Mouse (Mus musculus): Measurements from ENCODE around the gene Rab4b.

Gene Rab4b

GRCm38 (mm10) chr7:27178324-27179216, at the start of gene Rab4b:
TSS of gene Rab4b (minus strand) at chr7:27178896.
- peak; percentile 100 for DNase-seq (ENCODE audit: low spot score)

- peak; percentile 83 for DNase-seq (ENCODE audit: low spot score)
Measured at GRCm38 (mm10) chr7:27228281-27228821, 49.7 kb upstream of the Rab4b start, which contains the start of gene Itpkc. TSS of gene Itpkc (minus strand) at chr7:27228661.

- no peak for DNase-seq (ENCODE audit: low spot score)
Measured at GRCm38 (mm10) chr7:27227676-27228075, 49.0 kb upstream of the Rab4b start.

GRCm38 (mm10) chr7:27227276-27227675, 48.6 kb upstream of the Rab4b start:
- DNase-seq (ENCODE audit: low spot score): no peak

GRCm38 (mm10) chr7:27224877-27225575, 46.3 kb upstream of the Rab4b start:
- no peak for DNase-seq (ENCODE audit: low spot score)

- DNase-seq (ENCODE audit: low spot score): no peak
Measured at GRCm38 (mm10) chr7:27222538-27222937, 43.8 kb upstream of the Rab4b start.

GRCm38 (mm10) chr7:27221939-27222338, 43.2 kb upstream of the Rab4b start:
- no peak for DNase-seq (ENCODE audit: low spot score)

GRCm38 (mm10) chr7:27219937-27220336, 41.2 kb upstream of the Rab4b start:
- no peak for DNase-seq (ENCODE audit: low spot score)

GRCm38 (mm10) chr7:27218586-27218985, 39.9 kb upstream of the Rab4b start:
- DNase-seq (ENCODE audit: low spot score): no peak

GRCm38 (mm10) chr7:27212626-27213025, 33.9 kb upstream of the Rab4b start:
- no peak for DNase-seq (ENCODE audit: low spot score)

- DNase-seq (ENCODE audit: low spot score): no peak
Measured at GRCm38 (mm10) chr7:27203730-27204449, 25.2 kb upstream of the Rab4b start.

GRCm38 (mm10) chr7:27198779-27199178, 20.1 kb upstream of the Rab4b start:
- no peak for DNase-seq (ENCODE audit: low spot score)

GRCm38 (mm10) chr7:27198355-27198754, 19.7 kb upstream of the Rab4b start:
- DNase-seq (ENCODE audit: low spot score): no peak

- DNase-seq (ENCODE audit: low spot score): no peak
Measured at GRCm38 (mm10) chr7:27197634-27198033, 18.9 kb upstream of the Rab4b start.

- no peak for DNase-seq (ENCODE audit: low spot score)
Measured at GRCm38 (mm10) chr7:27197136-27197535, 18.4 kb upstream of the Rab4b start.

GRCm38 (mm10) chr7:27195681-27196611, 17.2 kb upstream of the Rab4b start, which contains the start of the genes BC024978 and Snrpa:
TSS of gene BC024978 (plus strand) at chr7:27195781.
TSS of gene Snrpa (minus strand) at chr7:27196271.
- peak; percentile 99 for DNase-seq (ENCODE audit: low spot score)

GRCm38 (mm10) chr7:27193731-27194130, 15.0 kb upstream of the Rab4b start:
- DNase-seq (ENCODE audit: low spot score): no peak

GRCm38 (mm10) chr7:27192434-27192833, 13.7 kb upstream of the Rab4b start:
- DNase-seq (ENCODE audit: low spot score): no peak

- no peak for DNase-seq (ENCODE audit: low spot score)
Measured at GRCm38 (mm10) chr7:27189271-27189931, 10.7 kb upstream of the Rab4b start.

GRCm38 (mm10) chr7:27185986-27186385, 7.3 kb upstream of the Rab4b start:
- DNase-seq (ENCODE audit: low spot score): no peak

Data from left cerebral cortex, adult 11 months (tissue).